Mouse (Mus musculus): ENCODE measurements around the gene Gm28729.

DNA sequence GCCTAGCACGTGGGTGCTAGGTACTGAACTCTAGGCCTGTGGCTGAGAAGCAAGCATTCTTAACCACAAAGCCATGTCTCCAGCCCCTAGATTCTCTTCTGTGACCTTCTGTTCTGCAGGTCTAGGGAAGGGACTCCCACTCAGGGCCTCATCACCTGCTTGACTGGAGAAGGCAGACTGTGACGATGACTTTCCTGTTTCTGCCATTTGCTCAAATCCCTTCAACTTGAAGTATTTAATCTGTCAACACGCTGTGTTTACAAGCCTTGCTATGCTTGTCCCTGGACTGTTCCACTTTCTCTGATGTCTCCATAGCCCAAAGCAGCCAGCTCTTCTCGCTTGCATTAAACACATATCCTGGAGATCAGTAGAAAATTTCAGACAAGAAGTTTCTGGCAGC lies 7.5 kb upstream of the Gm28729 start:
- TF ChIP-seq CTCF (IDR thresholded peaks at IDR 0.05; ENCODE audit: low read depth, low read length) (no peak), EP300 (IDR thresholded peaks at IDR 0.05; ENCODE audit: insufficient read depth, low read depth, low read length) (no peak), POLR2A (IDR thresholded peaks at IDR 0.05; ENCODE audit: insufficient read depth, low read length) (no peak)
